Mouse (Mus musculus) embryonic fibroblast, embryonic 13.5 days (primary cell): Measurements from ENCODE around the gene Olfr1494. TPM values are rescaled to one million over a fixed set of nuclear protein-coding genes. Genes with fewer than 3 reads are reported as not detected.

Source experiments
- H3K27ac ChIP-seq: 2 replicates; pipeline ENCODE4 v1.5.1; 2012; ENCODE audit warnings: low read length, control low read depth, inconsistent platforms; ENCODE audit not compliant: insufficient read depth
- H3K4me1 ChIP-seq: 2 replicates; pipeline ENCODE4 v1.6.1; 2011; ENCODE audit warnings: low read length; ENCODE audit not compliant: control insufficient read depth, insufficient read depth
- H3K4me3 ChIP-seq: 2 replicates; pipeline ENCODE4 v1.5.1; 2011; ENCODE audit warnings: mild to moderate bottlenecking, control low read depth, low read length; ENCODE audit not compliant: insufficient read depth
- CTCF ChIP-seq: IDR thresholded peaks from 2 replicates; pipeline ENCODE4 v1.5.1; 2011; ENCODE audit warnings: mild to moderate bottlenecking, control low read depth, low read length, moderate library complexity, borderline replicate concordance; ENCODE audit not compliant: insufficient read depth
- POLR2A ChIP-seq: IDR thresholded peaks from 2 replicates; pipeline ENCODE4 v1.6.1; 2011; ENCODE audit warnings: low read depth, mild to moderate bottlenecking, control low read depth, low read length, moderate library complexity
- polyA plus RNA-seq: library from polyadenylated mRNA; stranded (reverse); fragments of >200 nt; gene quantifications from 2 replicates; pipeline ENCODE4 v1.2.4, GENCODE M21; 2011; ENCODE audit warnings: low read depth; ENCODE audit not compliant: missing spikeins, insufficient read length

The Olfr1494 gene
- not detected in 2 replicates for polyA plus RNA-seq

- no peak within 1 kb of the TSS for H3K4me3 ChIP-seq
- no peak for TF ChIP-seq POLR2A
- no peak for TF ChIP-seq CTCF
- H3K27ac ChIP-seq: no peak within 1 kb of the TSS
These were observed at the start of gene Olfr1494 for GRCm38 (mm10) chr19:13739428-13739827. Gene Olfr1494 (plus strand): TSS chr19:13739728.

DNA sequence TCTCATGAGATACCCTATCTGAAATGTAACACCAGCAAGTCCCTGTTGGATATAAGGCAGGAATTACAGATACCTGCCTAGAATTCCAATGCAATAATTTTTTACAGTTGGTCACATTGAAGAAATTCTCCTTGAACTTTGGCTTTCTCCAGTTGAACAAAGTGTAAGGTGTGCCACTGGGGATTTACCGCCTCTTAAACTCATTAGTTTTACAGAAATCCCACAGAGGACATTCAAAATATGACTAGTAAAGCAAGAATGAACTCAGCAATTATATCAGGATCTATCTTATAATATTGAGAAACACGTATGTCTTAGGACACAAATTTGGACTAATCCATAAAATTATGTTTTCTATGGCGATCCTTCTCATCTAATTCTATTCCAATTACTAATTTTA, 42.6 kb upstream of the Olfr1494 start, which contains the start of gene Olfr1491:
TSS of gene Olfr1491 (plus strand) at position 301 of the 400 bp plus-strand sequence.
- H3K4me3 ChIP-seq: no peak within 1 kb of the TSS
- no peak for TF ChIP-seq POLR2A
- TF ChIP-seq CTCF: no peak
- H3K27ac ChIP-seq: no peak within 1 kb of the TSS
- no peaks in the 10 kb centered on the region for H3K4me1 ChIP-seq

More at GRCm38 (mm10) chr19:13739428-13739827, at the start of gene Olfr1494:
- H3K4me1 ChIP-seq: no peaks in the 10 kb centered on the region

DNA sequence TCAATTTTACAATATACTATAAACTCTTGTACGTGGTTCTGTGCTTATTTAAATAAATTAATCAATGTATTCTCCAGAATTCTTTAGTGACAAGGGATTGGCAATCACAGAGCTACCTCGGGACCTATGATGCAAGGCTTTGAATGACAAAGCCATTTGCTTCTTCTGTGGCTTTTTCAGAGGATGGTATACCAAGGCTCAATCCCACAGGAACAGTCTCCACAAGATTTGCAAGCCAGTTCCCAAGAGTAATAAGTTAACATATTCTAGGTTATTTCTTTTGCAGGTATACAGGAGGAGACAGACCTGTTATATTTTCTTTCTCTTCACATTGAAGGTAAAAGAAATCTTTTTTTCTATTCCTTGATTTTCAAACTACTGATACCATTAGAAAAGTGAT, 16.6 kb upstream of the Olfr1494 start, which contains the start of gene Olfr1493-ps1:
TSS of gene Olfr1493-ps1 (plus strand) at position 301 of the 400 bp plus-strand sequence.
- Histone ChIP-seq H3K27ac (no peak within 1 kb of the TSS), H3K4me1 (no peaks in the 10 kb centered on the region), H3K4me3 (no peak within 1 kb of the TSS)
- TF ChIP-seq CTCF (no peak), POLR2A (no peak)

- H3K4me3 ChIP-seq: no peak overlapping the region
- H3K27ac ChIP-seq: no peak overlapping the region
- TF ChIP-seq POLR2A (no peak), CTCF (no peak)
- no peaks in the 10 kb centered on the region for H3K4me1 ChIP-seq
These were observed 9.8 kb downstream of the Olfr1494 start for GRCm38 (mm10) chr19:13749366-13749765.

DNA sequence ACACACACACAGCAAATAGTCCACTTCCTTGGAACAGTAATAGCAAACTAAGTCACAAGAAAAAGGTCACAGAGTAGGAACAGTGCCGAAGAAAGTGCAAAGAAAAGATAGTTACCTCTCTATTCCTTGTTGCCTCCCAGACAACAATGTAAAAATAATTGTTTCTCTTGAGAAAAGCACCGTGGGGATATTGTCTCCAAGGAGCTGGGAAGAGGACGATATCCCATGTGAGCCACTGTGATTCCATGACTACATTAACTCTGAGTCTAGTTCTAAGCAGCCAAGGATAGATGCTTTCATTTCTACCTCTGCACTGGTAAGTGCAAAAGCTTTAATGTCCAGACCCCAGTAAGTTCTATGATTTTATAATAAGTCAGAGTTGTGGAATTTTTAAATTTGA, 24.8 kb downstream of the Olfr1494 start, which contains the start of gene Olfr1495:
TSS of gene Olfr1495 (plus strand) at position 301 of the 400 bp plus-strand sequence.
- Histone ChIP-seq H3K4me1 (no peaks in the 10 kb centered on the region), H3K4me3 (no peak within 1 kb of the TSS), H3K27ac (no peak within 1 kb of the TSS)
- TF ChIP-seq CTCF: no peak
- no peak for TF ChIP-seq POLR2A

- no peak for TF ChIP-seq CTCF
- TF ChIP-seq POLR2A: no peak
- Histone ChIP-seq H3K4me3 (no peak overlapping the region), H3K27ac (no peak overlapping the region), H3K4me1 (no peaks in the 10 kb centered on the region)
These were observed 29.2 kb downstream of the Olfr1494 start for GRCm38 (mm10) chr19:13768565-13769276.

DNA sequence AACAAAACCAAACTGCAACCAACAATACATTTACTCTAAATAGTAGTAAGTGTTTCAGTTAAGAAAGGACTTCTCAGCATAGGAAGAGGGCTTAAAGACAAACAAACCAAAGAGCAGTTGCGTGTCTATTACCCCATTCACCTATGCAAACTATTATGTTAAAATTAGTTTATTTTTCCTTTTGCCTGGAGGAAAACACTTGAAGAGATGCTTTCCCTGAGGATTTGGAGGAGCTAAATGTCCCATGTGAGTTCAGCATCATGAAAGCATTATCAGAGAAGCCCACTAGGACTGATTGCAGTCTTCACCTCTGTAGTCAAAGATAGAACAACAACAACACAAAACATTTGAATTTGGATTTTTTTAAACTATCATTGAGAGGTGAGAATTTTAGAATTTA, 38.0 kb downstream of the Olfr1494 start, which contains the start of gene Olfr1496:
TSS of gene Olfr1496 (plus strand) at position 301 of the 400 bp plus-strand sequence.
- Histone ChIP-seq H3K4me3 (no peak within 1 kb of the TSS), H3K4me1 (no peaks in the 10 kb centered on the region)
- TF ChIP-seq CTCF (no peak), POLR2A (no peak)

GRCm38 (mm10) chr19:13798102-13798501, 58.6 kb downstream of the Olfr1494 start, which contains the start of gene Olfr1497:
Gene Olfr1497 (minus strand): TSS chr19:13798202.
- H3K4me3 ChIP-seq: no peak within 1 kb of the TSS
- TF ChIP-seq POLR2A: no peak
- no peaks in the 10 kb centered on the region for H3K4me1 ChIP-seq
- H3K27ac ChIP-seq: no peak within 1 kb of the TSS

More for the DNA sequence above, 38.0 kb downstream of the Olfr1494 start, which contains the start of gene Olfr1496:
- no peak within 1 kb of the TSS for H3K27ac ChIP-seq

Other genes with a start within 250 kb of the Olfr1494 start
- not detected in 2 replicates for gene Olfr1477, start 239.2 kb upstream of the Olfr1494 start, polyA plus RNA-seq
- not detected in 2 replicates for gene Olfr1480, start 211.8 kb upstream of the Olfr1494 start, polyA plus RNA-seq
- not detected in 2 replicates for gene Olfr1484, start 156.2 kb upstream of the Olfr1494 start, polyA plus RNA-seq
- gene Olfr1487, start 122.4 kb upstream of the Olfr1494 start, polyA plus RNA-seq: not detected in 2 replicates
- not detected in 2 replicates for gene Olfr1489, start 108.1 kb upstream of the Olfr1494 start, polyA plus RNA-seq
- not detected in 2 replicates for gene Olfr1490, start 88.6 kb upstream of the Olfr1494 start, polyA plus RNA-seq
- not detected in 2 replicates for gene Olfr1491, start 42.5 kb upstream of the Olfr1494 start, polyA plus RNA-seq
- gene Olfr1493-ps1, start 16.4 kb upstream of the Olfr1494 start, polyA plus RNA-seq: not detected in 2 replicates
- gene Olfr1495, start 24.9 kb downstream of the Olfr1494 start, polyA plus RNA-seq: not detected in 2 replicates
- not detected in 2 replicates for gene Olfr1496, start 38.1 kb downstream of the Olfr1494 start, polyA plus RNA-seq
- not detected in 2 replicates for gene Olfr1497, start 58.5 kb downstream of the Olfr1494 start, polyA plus RNA-seq
- not detected in 2 replicates for gene Olfr1499, start 79.7 kb downstream of the Olfr1494 start, polyA plus RNA-seq
- not detected in 2 replicates for gene Olfr1500, start 90.8 kb downstream of the Olfr1494 start, polyA plus RNA-seq
- gene Olfr1501, start 111.0 kb downstream of the Olfr1494 start, polyA plus RNA-seq: not detected in 2 replicates
- gene Olfr1502, start 122.1 kb downstream of the Olfr1494 start, polyA plus RNA-seq: not detected in 2 replicates
- gene Olfr1504, start 158.2 kb downstream of the Olfr1494 start, polyA plus RNA-seq: not detected in 2 replicates
- gene Olfr1505, start 173.8 kb downstream of the Olfr1494 start, polyA plus RNA-seq: not detected in 2 replicates